Mouse (Mus musculus) heart, adult 9 months (tissue): ENCODE results near the gene Spryd4.
"Not testable (repeated sequence)": the region's sequence is repeated elsewhere in the genome, so short reads cannot be mapped to it uniquely, and the experiment has no call there.

Experiments
- DNase-seq, 2 experiments: peaks; one replicate each; pipeline ENCODE4 v3.0.0; 2022; ENCODE audit warnings: low spot score in 2 of 2

Spryd4 gene

DNA sequence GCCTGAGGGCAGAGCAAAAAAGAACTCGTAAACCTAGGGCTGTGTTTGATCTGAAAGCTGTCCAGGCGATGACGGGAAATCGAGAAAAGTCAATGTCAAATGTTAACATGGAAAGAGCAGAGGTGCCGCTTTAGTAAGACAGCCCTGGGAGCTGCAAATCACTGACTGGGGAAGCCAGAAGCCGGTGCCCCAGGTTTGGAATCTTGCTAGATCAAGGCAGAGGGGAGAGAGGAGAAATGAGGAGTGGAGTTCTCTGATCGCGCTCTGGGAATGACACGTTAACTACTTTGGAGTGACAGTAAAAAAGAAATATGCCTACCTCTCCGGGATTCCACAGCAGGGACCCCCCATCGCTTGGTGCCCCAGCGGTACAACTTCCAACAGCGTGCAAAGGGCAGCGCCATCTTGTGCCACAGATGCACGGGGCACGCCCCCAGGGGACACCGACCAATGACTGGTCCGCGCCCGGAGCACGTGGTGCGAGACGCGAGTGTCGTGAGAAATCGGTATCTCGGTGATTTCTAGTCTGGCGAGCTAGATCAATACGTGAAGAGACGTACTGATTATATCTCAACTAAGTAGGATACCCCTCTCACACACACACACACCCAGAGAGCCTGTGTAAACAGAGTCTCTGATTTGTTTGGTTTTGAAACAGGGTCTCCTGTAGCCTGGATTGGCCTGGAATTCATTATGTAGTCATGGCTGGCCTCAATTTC lies at the start of gene Spryd4:
TSS of gene Spryd4 (minus strand) at position 418 of the 719 bp plus-strand sequence.
- DNase-seq = peak; percentile 82 to 90

DNA sequence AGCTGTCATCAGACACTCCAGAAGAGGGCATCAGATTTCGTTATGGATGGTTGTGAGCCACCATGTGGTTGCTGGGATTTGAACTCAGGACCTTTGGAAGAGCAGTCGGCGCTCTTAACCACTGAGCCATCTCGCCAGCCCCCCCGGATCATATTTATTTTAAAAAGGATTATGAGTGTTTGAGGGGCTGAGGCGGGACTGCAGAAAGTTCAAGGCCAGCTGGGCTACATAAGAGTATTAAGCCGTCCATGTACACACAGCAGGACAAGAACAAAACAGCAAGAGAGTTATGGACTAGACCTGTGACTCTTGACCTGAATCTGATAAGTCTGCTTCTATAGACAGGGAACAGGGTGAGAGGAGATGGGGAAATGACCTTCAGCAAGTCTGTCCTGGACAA lies 48.8 kb upstream of the Spryd4 start:
- DNase-seq = not testable (repeated sequence)

DNA sequence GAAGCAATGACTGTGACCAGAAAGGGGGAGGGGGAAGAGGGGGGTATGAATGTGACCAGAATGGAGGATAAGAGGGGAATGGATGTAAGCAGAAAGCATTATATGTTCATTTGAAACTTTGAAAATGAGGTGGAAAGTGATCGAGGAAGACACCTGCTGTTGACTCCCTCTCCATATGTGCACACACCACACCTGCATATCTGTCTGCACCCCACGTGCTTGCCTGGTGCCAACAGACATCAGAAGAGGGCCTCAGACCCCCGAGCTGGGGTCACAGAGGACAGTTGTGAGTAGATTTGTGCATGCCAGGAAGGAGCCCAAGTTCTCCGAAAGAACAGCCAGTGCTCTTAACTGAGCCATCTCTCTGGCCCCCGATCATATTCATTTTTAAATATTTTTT lies 48.3 kb upstream of the Spryd4 start:
- DNase-seq = no peak

DNA sequence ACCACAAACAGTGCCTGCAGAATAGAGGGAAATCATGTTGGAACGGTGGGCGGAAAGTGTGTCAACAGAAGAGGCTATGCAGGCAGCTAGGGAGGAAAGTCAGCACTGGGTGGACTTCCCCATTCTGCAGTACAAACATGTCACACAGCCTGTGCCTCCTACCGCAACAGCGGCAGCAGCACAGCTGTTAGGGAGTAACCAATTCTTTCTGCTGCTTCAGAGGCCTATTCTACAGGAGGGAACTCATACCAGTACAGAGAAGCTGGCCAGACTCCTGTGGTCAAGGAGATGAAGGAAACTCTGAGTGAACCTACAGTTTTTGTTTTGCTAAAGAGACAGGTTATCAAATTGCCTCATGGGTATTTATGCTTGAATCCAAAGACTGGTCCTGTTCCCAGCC lies 47.3 kb upstream of the Spryd4 start:
- DNase-seq = no peak

DNA sequence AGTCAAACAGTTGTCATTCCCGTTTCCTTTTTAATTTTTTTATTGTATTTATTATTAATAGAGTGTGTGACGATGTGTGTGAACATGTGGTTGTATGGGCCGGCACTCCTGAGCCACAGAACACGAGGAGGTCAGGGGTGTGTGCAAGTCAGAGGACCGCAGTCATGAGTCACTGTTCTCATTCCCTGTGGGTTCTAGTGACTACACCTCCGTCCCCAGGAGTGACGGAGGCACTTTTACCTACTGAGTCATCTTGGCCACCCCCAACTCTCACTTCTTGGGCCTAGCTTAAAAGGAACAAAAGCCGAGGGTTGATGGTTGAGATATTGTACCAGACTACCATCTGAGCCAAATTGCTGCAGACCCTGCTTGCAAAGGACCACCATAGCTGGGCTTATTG lies 44.7 kb upstream of the Spryd4 start:
- no peak for DNase-seq

DNA sequence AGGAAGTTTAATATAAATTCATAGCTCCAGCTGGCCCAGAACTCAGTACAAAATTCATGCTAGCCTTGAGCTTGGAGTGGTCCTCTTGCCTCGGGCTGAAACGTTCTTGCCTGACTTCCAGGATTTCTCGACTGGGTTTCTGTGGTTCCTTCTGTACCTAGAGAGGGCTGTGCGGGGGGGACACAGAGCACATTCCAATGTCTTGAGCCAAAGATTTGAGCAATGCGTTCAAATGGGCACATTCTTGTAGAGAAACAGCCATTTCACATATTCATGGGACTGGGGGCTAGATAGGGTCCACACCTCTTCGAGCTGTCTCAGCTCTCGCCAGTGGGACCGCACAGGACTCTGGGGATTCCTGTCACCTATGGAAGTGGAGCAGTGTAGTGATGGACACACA lies 44.3 kb upstream of the Spryd4 start:
- DNase-seq = no peak

DNA sequence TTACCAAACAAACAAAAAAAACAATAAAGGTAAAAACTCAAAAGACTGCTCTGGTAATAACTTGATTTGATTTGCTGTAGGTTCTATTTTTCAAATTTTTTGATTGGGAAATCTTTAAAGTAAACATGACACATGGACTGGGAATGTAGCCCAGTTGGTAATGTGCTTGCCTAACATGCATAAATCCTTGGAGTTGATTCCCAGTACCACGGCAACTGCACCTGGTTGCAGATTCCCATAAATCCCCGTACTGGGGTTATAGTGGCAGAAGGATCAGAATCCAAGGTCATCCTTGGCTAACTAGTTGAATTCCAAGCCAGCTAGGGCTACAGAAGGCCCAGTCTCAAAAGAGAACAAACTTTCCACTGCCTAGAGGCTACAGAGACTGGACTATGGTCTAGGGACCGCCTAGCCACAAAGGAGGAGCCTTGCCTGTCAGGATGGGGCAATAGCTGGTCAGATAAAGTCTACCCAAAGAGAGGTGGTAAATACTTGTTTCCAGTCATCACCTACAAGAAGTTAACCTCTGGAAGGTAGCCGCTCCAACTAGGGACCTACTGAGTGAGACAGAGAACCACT lies 42.2 kb upstream of the Spryd4 start, which contains the start of gene Apon:
TSS of gene Apon (plus strand) at position 420 of the 579 bp plus-strand sequence.
- no peak for DNase-seq

DNA sequence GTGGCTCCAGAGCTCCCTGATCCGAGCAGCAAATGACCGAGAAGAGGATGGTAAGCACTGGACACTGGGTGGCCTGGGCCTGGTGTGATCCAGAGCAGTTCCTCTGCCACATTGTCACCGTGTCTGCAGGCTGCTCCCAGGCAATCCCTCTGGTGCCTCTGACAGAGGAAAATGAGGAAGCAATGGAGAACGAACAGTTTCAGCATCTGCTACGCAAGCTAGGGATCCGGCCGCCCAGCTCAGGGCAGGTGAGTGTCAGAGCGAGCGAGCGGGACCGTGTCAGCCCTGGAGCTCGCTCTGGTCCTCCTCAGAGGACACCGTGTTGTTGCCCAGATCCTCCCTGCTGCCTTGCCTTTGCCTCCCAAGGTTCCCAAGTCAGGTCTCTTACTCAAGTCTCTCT lies 39.0 kb upstream of the Spryd4 start:
- no peak for DNase-seq

DNA sequence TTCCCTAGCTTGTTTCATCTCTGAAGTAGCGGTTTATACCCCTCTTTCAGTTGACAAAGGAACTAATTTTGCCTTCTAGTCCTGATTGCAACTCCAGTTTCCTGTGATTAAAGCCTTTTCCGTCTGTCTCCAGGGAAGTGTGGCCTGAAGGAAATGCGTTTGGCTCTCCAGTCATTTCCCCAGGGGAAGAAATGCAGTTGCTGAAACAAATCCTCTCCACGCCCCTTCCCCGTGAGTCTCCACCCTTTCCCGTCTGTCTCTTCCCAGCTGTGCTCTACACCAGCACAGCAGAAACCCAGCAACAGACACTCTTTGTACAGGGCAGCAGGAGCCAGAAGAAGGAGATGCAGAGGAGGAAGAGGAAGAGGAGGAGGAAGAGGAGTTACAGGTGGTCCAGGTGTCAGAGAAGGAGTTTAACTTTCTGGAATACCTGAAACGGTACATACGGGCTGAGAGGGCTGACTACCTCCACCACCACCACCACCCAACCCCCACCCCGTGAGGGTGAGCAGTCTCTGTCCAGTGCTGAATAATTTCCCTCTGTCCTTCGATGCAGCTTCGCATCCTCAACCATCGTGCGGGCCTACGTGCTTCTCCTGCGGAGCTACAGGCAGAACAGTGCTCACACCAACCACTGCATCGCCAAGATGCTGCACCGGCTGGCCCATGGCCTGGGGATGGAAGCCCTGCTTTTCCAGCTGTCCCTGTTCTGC lies 35.6 kb upstream of the Spryd4 start:
- DNase-seq = peak; percentile 83 to 85

DNA sequence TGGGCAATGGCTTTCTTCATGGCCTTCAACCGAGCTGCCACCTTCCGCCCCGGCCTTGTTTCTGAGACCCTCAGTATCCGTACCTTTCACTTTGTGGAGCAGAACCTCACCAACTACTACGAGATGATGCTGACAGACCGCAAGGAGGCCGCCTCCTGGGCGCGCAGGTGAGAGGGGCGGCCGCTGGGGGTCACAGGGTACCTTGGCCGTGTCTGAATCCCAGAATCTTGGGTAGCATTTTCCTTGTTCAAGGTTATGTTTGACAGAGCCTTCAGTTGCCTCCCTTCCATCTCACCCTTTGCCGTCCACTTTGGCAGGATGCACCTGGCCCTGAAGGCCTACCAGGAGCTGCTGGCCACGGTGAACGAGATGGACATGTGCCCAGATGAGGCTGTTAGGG lies 32.5 kb upstream of the Spryd4 start:
- DNase-seq = no peak

DNA sequence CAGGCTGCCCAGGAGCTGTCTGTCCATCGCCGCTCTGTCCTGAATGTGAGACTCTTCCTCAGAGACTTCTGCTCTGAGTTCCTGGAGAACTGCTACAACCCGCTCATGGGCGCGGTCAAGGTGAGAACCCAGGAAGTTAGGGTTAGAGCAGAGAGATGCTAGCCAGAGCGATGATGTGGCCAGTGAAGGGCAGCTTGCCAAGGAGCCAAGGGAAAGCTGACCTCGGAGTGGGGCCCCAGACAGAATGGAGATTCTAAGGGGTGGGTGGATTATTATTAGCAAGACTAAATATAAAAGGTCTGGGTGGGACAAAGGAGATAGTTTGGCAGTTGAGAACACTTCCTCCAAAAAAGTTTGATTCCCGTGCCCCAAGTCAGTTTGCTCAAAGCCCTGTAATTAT lies 31.6 kb upstream of the Spryd4 start:
- DNase-seq = peak; percentile 33 to 49

DNA sequence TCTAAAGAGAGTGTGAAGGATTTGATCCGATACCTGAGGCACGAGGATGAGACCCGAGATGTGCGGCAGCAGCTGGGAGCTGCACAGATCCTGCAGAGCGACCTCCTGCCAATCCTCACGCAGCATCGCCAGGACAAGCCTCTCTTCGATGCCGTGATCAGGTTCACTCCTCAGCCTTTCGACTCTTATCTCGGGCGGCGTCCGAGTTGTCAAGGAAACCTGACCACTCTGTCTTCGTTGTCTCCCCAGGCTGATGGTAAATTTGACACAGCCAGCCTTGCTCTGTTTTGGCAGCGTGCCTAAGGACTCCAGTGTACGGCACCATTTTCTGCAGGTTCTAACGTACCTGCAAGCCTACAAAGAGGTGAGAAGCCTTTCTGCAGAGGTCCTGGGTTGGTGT lies 28.5 kb upstream of the Spryd4 start:
- no peak for DNase-seq

DNA sequence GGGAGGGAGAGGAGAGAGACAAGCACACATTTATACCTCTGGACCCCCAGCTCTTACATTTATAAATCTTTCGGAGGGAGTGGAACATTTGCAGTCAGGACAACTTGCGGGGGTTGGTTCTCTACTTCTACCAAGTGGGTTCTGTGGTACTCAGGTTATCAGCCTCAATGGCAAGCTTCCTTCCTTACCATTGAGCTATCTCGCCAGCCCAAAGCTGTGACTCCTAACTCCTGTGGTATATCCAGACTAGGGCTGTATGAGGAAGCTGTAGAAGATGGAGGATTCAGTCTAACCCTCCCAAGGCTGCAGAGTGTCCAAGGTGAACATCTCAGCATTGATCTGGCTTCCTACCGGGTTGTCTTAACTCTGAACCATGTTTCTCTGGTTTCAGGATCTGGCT lies 27.5 kb upstream of the Spryd4 start:
- no peak for DNase-seq

DNA sequence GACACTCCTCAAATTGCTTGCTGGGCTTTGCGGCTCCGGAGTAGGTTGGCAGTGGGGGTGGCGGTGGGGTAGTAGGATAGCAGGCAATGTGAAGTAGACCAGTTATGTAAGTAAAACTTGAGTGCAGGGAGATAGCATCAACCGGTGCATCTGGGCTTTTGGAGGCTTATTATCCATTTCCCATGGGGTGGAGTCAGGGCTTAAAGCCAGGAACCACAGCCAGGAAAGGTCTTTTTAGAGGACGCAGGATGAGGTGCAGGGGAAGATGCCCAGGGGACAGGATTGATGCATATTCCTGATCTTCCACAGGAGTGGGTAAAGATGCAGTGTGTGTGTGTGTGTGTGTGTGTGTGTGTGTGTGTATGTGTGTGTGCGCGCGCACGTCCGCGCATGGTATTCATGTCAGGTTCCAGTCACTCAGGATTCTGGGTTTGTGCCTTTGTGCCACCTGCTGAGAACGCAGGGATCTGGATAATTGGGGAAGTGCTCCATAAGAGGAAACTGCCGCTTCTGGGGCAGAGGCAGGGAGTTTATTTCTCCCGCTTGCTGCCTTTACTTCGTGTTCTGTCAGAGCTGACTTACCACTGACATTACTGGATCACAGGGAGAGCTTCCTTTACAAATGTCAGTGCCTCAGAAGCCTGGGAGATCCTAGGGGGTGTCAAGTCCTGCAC lies 26.3 kb upstream of the Spryd4 start:
- peak; percentile 67 to 80 for DNase-seq

DNA sequence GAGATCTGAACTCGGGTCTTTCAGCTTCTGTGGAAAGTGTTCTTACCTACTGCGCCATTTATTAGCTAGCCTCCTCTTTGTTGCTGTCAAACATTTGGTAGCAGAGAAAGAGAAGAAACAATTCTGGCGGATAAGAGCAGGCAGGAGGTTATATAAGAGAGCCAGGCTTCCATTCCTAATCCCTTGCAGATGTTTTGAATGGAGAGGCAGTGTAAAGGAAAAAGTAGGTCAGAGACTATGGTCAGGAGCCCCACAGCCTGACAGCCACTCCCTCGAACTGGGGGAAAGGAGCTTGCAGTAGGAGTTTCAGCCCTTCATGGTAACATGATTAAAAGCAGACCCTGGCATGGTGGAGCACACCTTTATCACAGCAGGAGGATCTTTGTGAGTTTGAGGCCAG lies 24.7 kb upstream of the Spryd4 start:
- no peak for DNase-seq

DNA sequence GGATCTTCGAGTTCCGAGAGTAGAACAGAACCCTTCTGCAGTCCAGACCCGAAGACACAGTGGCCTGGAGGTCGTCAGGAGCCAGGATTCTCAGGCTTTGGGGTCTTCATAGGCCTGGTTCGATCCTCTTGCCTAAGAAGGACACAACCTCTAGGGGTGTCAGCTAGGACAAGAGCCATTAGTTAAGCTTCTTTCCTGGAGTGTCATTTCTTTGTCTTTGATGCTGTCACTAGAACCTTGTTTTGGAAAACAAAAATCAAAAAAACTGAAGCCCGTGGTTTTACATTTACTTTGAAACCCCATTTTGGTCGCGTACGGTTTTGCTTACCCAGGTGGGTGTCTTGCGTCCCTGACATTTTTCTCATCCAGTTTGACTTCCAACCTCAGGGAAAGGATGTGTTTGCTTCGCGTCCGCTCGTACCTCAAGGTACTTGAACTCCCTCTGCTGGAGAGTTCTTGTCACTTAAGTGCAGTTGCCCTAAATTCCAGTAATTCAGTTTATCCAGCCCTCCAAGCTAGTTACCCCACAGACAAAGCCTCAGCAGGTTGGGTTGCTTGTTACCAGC lies 20.9 kb upstream of the Spryd4 start:
- DNase-seq = peak; percentile 57 to 70

DNA sequence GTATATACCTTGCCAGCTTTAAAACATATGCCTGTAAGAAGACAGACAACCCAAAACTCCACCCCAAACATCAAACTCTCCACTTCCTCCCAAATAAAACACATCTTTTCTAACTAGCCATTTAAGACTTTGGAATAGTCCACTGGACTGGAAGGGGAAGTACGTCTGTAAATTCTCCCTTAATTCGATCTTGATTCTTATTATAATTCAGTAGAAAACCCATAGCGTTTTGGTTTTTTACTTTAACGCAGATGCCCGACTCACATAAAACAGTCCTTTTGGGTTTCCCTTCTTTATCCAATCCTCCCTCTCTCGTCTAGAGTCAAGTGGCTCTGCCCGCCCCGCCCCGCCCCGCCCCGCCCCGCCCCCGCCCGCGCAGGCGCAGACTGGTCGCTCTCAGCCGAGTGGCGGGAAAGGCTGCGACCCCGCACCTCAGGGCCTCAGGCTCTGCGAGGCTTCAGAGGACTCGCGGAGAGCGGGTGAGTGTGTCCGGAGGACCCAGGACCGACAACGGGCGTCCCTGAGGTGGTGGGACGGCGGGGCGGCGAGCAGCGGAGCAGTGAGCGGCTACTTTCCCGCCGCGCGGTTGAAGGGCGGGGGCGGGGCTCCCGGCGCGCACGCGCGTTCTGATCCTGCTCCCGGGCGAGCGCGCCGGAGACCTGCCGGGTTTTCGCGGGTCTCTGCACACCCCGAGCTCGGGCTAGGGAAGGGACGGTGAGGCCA lies 20.3 kb upstream of the Spryd4 start, which contains the start of gene Timeless:
TSS of gene Timeless (plus strand) at position 369 of the 723 bp plus-strand sequence.
- peak; percentile 86 to 89 for DNase-seq

DNA sequence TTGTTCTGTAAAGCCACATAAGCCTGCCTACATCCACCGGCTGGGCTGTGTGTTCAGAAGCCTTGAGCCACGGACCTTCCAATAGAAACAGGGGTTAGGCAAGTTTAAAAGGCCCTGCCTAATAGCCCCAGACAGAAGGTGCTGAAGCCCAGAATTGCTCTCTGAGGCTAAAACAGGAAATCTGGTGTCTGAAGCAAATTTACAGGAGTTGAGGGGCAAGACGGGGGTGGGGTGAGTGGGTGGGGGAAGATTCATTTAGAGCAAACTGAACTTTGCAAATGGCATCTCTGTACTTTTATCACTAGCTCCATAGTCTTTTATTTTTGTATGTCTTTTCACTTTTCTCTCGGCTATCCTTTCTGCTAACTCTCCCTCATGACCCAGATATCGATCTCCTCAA lies 19.5 kb upstream of the Spryd4 start:
- DNase-seq = no peak

DNA sequence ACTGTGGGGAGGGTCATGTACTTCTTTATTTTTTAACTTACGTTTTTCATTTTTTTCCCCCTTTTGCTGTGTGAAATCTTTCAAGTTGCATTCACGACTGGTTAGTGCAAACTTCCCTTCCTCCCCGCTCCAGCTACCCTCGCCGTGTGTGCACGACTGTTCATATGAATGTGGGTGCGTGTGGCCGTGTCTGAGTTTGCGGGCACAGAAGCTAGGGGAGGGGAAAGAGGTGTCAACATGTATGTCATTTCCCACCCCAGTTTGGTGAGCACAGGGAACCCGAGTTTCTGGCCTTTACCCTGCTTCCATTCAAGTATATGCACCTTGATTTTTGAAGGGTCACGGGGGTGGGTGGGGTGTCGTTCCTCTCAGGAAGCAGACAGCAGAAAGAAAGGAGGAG lies 19.0 kb upstream of the Spryd4 start:
- DNase-seq = no peak

DNA sequence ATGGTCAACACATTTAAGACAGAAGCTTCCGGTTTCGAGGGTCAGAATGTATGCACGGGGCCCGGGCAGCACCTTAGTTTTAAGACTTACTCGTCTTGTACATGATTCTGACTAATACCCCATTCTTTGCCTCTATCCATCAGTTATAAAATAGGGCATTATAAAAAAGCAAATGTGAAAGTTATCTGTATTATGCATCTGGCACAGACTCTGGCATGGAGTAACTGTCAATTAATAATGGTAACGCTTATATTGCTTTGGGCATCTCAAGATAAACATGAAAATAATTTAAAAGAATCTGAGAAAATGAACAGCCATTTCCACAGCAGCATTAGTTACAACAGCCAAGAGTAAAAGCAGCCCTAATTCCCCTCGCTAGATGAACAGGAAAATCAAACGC lies 16.4 kb upstream of the Spryd4 start:
- DNase-seq = no peak

DNA sequence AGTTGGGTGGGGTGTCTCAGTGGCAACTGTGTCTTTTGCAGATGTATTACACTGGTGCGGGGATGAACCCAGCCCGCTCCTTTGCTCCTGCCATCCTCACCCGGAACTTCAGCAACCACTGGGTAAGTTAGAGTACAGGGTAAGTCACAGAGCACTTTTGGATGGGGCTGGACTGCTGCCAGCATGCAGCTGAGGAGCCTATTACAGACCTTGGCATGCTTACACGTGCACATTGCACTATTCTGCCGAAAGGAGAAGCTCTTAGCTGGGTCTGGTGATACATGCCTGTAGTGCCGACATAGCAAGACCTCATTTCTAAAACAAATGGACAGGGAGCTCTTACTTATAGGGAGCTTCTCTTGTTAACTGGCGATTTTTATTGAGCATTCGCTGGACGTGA lies 16.0 kb upstream of the Spryd4 start:
- no peak for DNase-seq
